ENCODE assay signal across 22 mouse cellular contexts in the genomic region with DNA sequence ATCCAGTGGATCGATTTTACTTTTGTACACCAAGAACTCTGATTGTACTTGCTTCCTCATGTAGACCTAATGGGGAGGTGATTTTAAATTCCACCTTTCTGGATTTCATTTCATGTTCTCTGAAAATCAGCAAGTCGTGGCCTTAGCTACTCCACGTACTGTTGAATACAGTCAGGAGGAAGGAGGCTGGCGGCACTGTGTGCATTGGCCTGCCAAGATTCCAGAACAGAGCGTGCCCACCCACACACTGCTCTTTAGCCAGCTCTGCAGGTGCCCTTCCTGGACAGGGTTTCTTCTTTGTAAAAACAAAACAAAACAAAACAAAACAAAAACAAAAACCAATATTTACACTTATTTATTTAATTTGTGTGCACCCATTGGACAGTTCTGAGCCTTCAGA. TPM values are rescaled to one million over a fixed set of nuclear protein-coding genes. Genes with fewer than 3 reads are reported as not detected.
DNase-seq lines count a peak whose midpoint lies in the region.
"Had no signal": no experiment of that assay in that cellular context is flagged by ENCODE, and none has a peak within 500 bp of the region (broad histone marks: within the 10 kb centered on the region; RNA-seq: fewer than 3 reads in every experiment).

No protein-coding gene starts in this region.

- peak; percentile 16 for DNase-seq in kidney, postnatal 14 days
- no peak for DNase-seq in kidney, postnatal 36 days
- peak; percentile 36 for DNase-seq in urinary bladder, postnatal 14 days (ENCODE audit: low spot score)
- no peak for DNase-seq in urinary bladder, adult 2 months (ENCODE audit: low spot score)
- DNase-seq in cerebellum, postnatal 25 days, result peak; percentile 45 to 48
- no peak for DNase-seq in ovary, adult 18-20 months (ENCODE audit: low spot score)
- DNase-seq in heart, embryonic 10.5 days (ENCODE audit: low spot score), result no peak
- no peak for DNase-seq in heart, adult 9 months (ENCODE audit: low spot score in 2 of 2)
- DNase-seq: adrenal gland, postnatal 14 days; B cell, adult 2 months; forebrain, postnatal 0 days; heart, adult 11 months; right cerebral cortex, postnatal 4 days had no signal

- WGBS in heart, embryonic 10.5 days, result 85% methylated on average over 5 of the region's 5 CpGs

- peaks cover 30% of the 10 kb centered on the region for H3K4me1 ChIP-seq in heart, embryonic 10.5 days

- H3K9me3 ChIP-seq in heart, embryonic 10.5 days, result no peaks in the 10 kb centered on the region
- H3K9me3 ChIP-seq: embryonic facial prominence, embryonic 13.5 days; heart, embryonic 15.5 days; limb, embryonic 12.5 days; neural tube, embryonic 13.5 days had no signal

- no peaks in the 10 kb centered on the region for H3K36me3 ChIP-seq in heart, embryonic 10.5 days
- H3K36me3 ChIP-seq: embryonic facial prominence, embryonic 13.5 days; heart, embryonic 15.5 days; limb, embryonic 12.5 days; neural tube, embryonic 13.5 days had no signal

- no peak overlapping the region for H3K27ac ChIP-seq in heart, embryonic 10.5 days
- H3K27ac ChIP-seq: embryonic facial prominence, embryonic 13.5 days; heart, embryonic 15.5 days; limb, embryonic 12.5 days; liver, embryonic 14.5 days; neural tube, embryonic 13.5 days had no signal

- no peaks in the 10 kb centered on the region for H3K27me3 ChIP-seq in heart, embryonic 10.5 days (ENCODE audit: insufficient read depth, poor library complexity, severe bottlenecking)
- H3K27me3 ChIP-seq: embryonic facial prominence, embryonic 13.5 days; heart, embryonic 15.5 days; Patski had no signal

- no peak overlapping the region for H3K4me3 ChIP-seq in heart, embryonic 10.5 days
- H3K4me3 ChIP-seq: embryonic facial prominence, embryonic 13.5 days; heart, embryonic 15.5 days; limb, embryonic 12.5 days; neural tube, embryonic 13.5 days had no signal

RNA-seq across cellular contexts. Expression of a gene that starts 2.7 kb away (rescaled TPM):
- polyA plus RNA-seq in urinary bladder, adult 2 months (2012; rRNA removed), result not detected in 2 replicates
- polyA plus RNA-seq in heart, embryonic 10.5 days (2016; fragmentation: Nextera tagmentation; extraction: Ambion mirVana), result 0.10 TPM in 1 of 2 replicates, not detected in the other
- polyA plus RNA-seq: activated CD4-positive, CD25-positive, alpha-beta regulatory T cell, adult 4 months; embryonic facial prominence, embryonic 13.5 days; hindbrain, embryonic 11.5 days; kidney, embryonic 16.5 days; limb, embryonic 12.5 days; neural tube, embryonic 13.5 days; Patski had no signal

Comparison
In these comparisons a context has a peak if more than half of its experiments do, and no peak if none do; other contexts are left out.
1. DNase-seq: peak in kidney, postnatal 14 days (single experiment), urinary bladder, postnatal 14 days (single experiment) and cerebellum, postnatal 25 days (2 of 2); none in kidney, postnatal 36 days (0 of 2), urinary bladder, adult 2 months (single experiment), ovary, adult 18-20 months (single experiment), heart, embryonic 10.5 days (single experiment) and heart, adult 9 months (0 of 2).